Mouse (Mus musculus) neural tube, embryonic 14.5 days (tissue): ENCODE results near the gene Glg1. TPM values are rescaled to one million over a fixed set of nuclear protein-coding genes. Genes with fewer than 3 reads are reported as not detected.
"Not testable (repeated sequence)": the region's sequence is repeated elsewhere in the genome, so short reads cannot be mapped to it uniquely, and the experiment has no call there.

ENCODE experiments used
- ATAC-seq: fragments of 200-750 bp; cut with Nextera tagmentation; 2 replicates; pipeline ENCODE4 v1.8.0; 2017; ENCODE audit warnings: low read depth, mild to moderate bottlenecking, moderate TSS enrichment, moderate library complexity
- H3K27ac ChIP-seq: fragments of 300-500 bp; sonication (generic); 2 replicates; pipeline ENCODE4 v1.5.1; 2014; ENCODE audit warnings: low read depth, mild to moderate bottlenecking, control low read depth, low read length, moderate library complexity, mixed read lengths
- H3K27me3 ChIP-seq: fragments of 300-500 bp; sonication (generic); 2 replicates; pipeline ENCODE4 v1.6.1; 2014; ENCODE audit warnings: low read length; ENCODE audit not compliant: control insufficient read depth, insufficient read depth
- H3K36me3 ChIP-seq: fragments of 300-500 bp; sonication (generic); 2 replicates; pipeline ENCODE4 v1.6.1; 2014; ENCODE audit warnings: low read length, mixed read lengths; ENCODE audit not compliant: control insufficient read depth, insufficient read depth
- H3K4me1 ChIP-seq: fragments of 300-500 bp; sonication (generic); 2 replicates; pipeline ENCODE4 v1.6.1; 2014; ENCODE audit warnings: low read length; ENCODE audit not compliant: control insufficient read depth, insufficient read depth
- H3K4me2 ChIP-seq: fragments of 300-500 bp; sonication (generic); 2 replicates; pipeline ENCODE4 v1.6.1; 2014; ENCODE audit warnings: mild to moderate bottlenecking, low read depth, low read length, control low read depth
- H3K4me3 ChIP-seq: fragments of 300-500 bp; sonication (generic); 2 replicates; pipeline ENCODE4 v1.5.1; 2014; ENCODE audit warnings: low read depth, low read length, control low read depth, mixed read lengths
- H3K9ac ChIP-seq: fragments of 300-500 bp; sonication (generic); replicated peaks from 2 replicates; pipeline ENCODE4 v1.6.1; 2014; ENCODE audit warnings: low read depth, mild to moderate bottlenecking, control low read depth, low read length, mixed read lengths
- H3K9me3 ChIP-seq: fragments of 300-500 bp; sonication (generic); 2 replicates; pipeline ENCODE4 v1.6.1; 2016; ENCODE audit warnings: low read length; ENCODE audit not compliant: control insufficient read depth
- WGBS: fragments of 180-500 bp; shearing (Covaris S2); extraction: QIAGEN DNeasy Blood & Tissue Kit; methylation state at CpG from one replicate; pipeline ENCODE4 v1.1.7; 2014; 5-methylcytosine and 5-hydroxymethylcytosine counted together
- polyA plus RNA-seq: library from polyadenylated mRNA; unstranded; fragments of >200 nt; fragmentation: Nextera tagmentation; extraction: Ambion mirVana; gene quantifications from 2 replicates; pipeline ENCODE4 v1.2.1, GENCODE M21; 2014

Glg1 gene
- polyA plus RNA-seq, 1 experiment from 2014 or later = 77.0 TPM

- Histone ChIP-seq H3K9me3 (no peaks in the 10 kb centered on the region), H3K4me1 (no peaks in the 10 kb centered on the region), H3K36me3 (peaks cover 25% of the 10 kb centered on the region), H3K27ac (no peak overlapping the region), H3K27me3 (no peaks in the 10 kb centered on the region), H3K4me3 (no peak overlapping the region), H3K9ac (no peak overlapping the region), H3K4me2 (no peak overlapping the region)
- no peak for ATAC-seq
- 97% methylated on average over 3 of the region's 3 CpGs for WGBS
Observed at GRCm38 (mm10) chr8:111197966-111198365, 61.0 kb downstream of the Glg1 start.

- Histone ChIP-seq H3K4me3 (no peak overlapping the region), H3K9ac (no peak overlapping the region), H3K4me2 (no peak overlapping the region), H3K36me3 (peaks cover 33% of the 10 kb centered on the region), H3K9me3 (no peaks in the 10 kb centered on the region), H3K27ac (no peak overlapping the region), H3K27me3 (no peaks in the 10 kb centered on the region), H3K4me1 (no peaks in the 10 kb centered on the region)
- no peak for ATAC-seq
Observed at GRCm38 (mm10) chr8:111196181-111196580, 62.8 kb downstream of the Glg1 start.

DNA sequence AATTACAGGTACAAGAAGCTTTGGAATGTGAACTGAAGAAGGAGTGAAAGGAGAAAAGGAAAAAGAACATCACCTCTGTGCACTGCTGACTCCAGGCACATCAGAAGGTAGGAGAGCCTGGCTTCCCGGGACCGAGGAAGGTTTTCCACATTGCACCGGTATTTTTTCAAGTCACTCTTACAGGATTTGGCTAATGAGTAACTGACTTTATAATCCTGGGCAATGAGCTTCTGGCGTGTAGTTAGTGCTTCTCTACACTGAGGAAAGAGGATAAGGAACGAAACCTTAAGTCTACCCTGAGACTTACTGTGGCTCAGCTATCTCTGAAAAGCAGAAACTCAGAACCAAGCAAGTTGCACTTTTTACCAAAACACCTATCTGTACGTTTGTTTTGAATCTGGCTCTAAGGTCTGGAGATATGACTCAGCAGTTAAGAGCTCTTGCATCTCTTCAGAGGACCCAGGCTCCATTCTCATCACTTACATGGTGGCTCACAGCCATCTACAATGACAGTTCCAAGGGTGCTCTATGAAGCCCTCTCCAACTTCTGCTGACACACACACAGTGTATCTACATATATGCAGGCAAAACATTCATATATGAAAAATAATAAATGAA is 70.3 kb downstream of the Glg1 start:
- Histone ChIP-seq H3K4me2 (no peak overlapping the region), H3K9me3 (no peaks in the 10 kb centered on the region), H3K4me1 (no peaks in the 10 kb centered on the region), H3K4me3 (no peak overlapping the region), H3K27me3 (no peaks in the 10 kb centered on the region), H3K36me3 (peaks cover 28% of the 10 kb centered on the region), H3K27ac (no peak overlapping the region), H3K9ac (no peak overlapping the region)
- WGBS = 74% methylated on average over 6 of the region's 6 CpGs
- ATAC-seq = no peak

- Histone ChIP-seq H3K36me3 (peaks cover 26% of the 10 kb centered on the region), H3K4me2 (no peak overlapping the region), H3K9ac (no peak overlapping the region), H3K27ac (no peak overlapping the region), H3K4me3 (no peak overlapping the region), H3K9me3 (no peaks in the 10 kb centered on the region), H3K27me3 (no peaks in the 10 kb centered on the region), H3K4me1 (no peaks in the 10 kb centered on the region)
- ATAC-seq = no peak
- whole genome bisulfite sequencing = 97% methylated on average over 7 of the region's 7 CpGs
Observed at GRCm38 (mm10) chr8:111187470-111187869, 71.5 kb downstream of the Glg1 start.

DNA sequence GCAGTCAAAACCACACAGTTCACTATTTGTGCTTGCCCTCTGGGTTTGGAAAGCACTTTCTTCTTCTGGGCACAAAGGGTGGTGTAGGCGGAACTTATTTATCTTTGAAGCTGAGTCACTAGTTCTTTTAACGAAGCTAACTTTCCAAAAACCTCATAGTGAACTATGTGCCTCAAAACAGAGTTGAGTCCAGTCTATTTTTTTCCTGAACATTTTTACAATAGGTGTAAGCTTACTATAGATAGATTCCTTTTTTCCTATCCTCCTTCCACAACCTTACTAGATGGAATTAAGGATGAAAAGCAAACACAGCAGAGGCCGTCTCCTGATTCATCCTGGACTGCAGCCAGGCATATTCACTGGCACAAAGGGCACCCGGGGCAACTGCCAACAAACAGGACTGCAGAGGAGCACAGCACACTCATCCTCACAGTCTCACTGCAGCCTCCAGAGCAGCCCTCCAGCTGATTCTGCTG is 73.5 kb downstream of the Glg1 start:
- Histone ChIP-seq H3K9ac (no peak overlapping the region), H3K4me2 (no peak overlapping the region), H3K9me3 (no peaks in the 10 kb centered on the region), H3K4me1 (no peaks in the 10 kb centered on the region), H3K27ac (no peak overlapping the region), H3K4me3 (no peak overlapping the region), H3K27me3 (no peaks in the 10 kb centered on the region), H3K36me3 (peaks cover 38% of the 10 kb centered on the region)
- no peak for ATAC-seq
- whole genome bisulfite sequencing = 69% methylated on average over 4 of the region's 4 CpGs

GRCm38 (mm10) chr8:111171661-111172060 is 87.4 kb downstream of the Glg1 start:
- ATAC-seq = no peak
- Histone ChIP-seq H3K9me3 (no peaks in the 10 kb centered on the region), H3K36me3 (peaks cover 60% of the 10 kb centered on the region), H3K27ac (no peak overlapping the region), H3K4me1 (no peaks in the 10 kb centered on the region), H3K4me2 (no peak overlapping the region), H3K27me3 (no peaks in the 10 kb centered on the region), H3K9ac (no peak overlapping the region), H3K4me3 (no peak overlapping the region)
- 77% methylated on average over 5 of the region's 5 CpGs for WGBS

DNA sequence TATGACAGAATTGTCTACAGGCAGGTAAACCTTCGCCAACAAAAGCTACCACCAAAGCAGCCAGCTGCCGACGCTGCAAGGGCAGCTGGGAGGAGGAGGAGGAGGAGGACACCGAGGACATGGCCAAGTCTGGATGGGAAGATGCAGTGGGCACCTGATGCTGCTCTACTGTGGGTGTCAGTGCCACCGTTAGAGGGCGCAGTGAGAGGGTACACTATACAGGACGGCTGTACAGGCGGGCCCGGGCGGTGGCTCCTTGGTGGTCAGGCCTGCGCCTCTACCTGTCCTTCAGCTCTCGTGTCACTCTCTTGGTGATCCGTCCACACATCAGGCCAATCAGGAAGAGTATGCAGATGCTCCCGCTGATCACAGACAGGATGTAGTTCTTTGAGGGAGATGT is 101.4 kb downstream of the Glg1 start:
- Histone ChIP-seq H3K4me3 (no peak overlapping the region), H3K4me1 (no peaks in the 10 kb centered on the region), H3K27me3 (no peaks in the 10 kb centered on the region), H3K9ac (no peak overlapping the region), H3K36me3 (peaks cover 73% of the 10 kb centered on the region), H3K4me2 (no peak overlapping the region), H3K27ac (no peak overlapping the region), H3K9me3 (no peaks in the 10 kb centered on the region)
- 49% methylated on average over 14 of the region's 14 CpGs for WGBS
- no peak for ATAC-seq

GRCm38 (mm10) chr8:111155721-111156436 is 103.1 kb downstream of the Glg1 start:
- WGBS = 92% methylated on average over 8 of the region's 8 CpGs
- no peaks in the 10 kb centered on the region for H3K4me1 ChIP-seq
- no peak overlapping the region for H3K4me3 ChIP-seq
- no peak overlapping the region for H3K9ac ChIP-seq
- ATAC-seq = no peak
- no peak overlapping the region for H3K27ac ChIP-seq
- H3K36me3 ChIP-seq = peaks cover 59% of the 10 kb centered on the region
- H3K27me3 ChIP-seq = no peaks in the 10 kb centered on the region
- no peak overlapping the region for H3K4me2 ChIP-seq
- no peaks in the 10 kb centered on the region for H3K9me3 ChIP-seq

DNA sequence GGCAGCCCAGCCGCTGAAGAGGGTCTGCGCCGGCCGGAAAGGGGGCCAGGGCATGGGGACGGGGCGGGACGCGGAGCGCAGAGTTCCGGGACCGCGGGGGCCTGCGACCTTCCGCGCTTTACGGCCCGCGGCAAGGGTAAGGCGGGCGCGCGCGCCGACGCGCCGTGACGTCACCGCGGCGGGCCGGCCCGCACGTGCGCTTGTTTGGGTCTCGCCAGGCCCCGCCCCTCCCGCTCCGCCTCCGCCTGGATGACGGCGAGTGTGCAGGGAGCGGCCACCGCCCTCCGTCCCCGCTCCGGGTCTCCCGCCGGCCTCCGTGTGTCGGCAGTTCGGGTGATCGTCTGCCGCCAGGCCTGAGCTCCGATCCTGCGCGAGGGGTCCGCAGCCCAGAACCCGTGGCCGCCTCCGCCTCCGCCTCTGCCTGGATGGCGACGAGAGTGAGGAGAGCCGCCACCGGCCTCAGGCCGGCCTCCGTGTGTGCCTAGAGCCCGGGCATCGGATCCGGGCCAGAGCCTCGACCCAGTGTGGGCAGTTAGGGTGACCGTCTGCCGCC is 113.5 kb downstream of the Glg1 start:
- H3K9ac ChIP-seq = peak overlapping the region; percentile 63
- not testable (repeated sequence) for H3K9me3 ChIP-seq, H3K36me3 ChIP-seq, H3K4me1 ChIP-seq, H3K27me3 ChIP-seq
- H3K4me2 ChIP-seq = peak overlapping the region; percentile 75
- peak overlapping the region; percentile 44; the same call in 1 of the 2 replicates for H3K27ac ChIP-seq
- ATAC-seq = peak; percentile 94
- H3K4me3 ChIP-seq = peak overlapping the region; percentile 57
- under 1% methylated on average over 74 of the region's 74 CpGs for WGBS
